Mouse (Mus musculus) layer of hippocampus, postnatal 25 days (tissue): ENCODE results near the gene Syngr3. TPM values are rescaled to one million over a fixed set of nuclear protein-coding genes. Genes with fewer than 3 reads are reported as not detected.

Experiments used
- DNase-seq, 2 experiments: peaks; one replicate each; pipeline ENCODE4 v3.0.0; 2022; ENCODE audit warnings: mixed read lengths in 2 of 2, low spot score in 1 of 2; ENCODE audit errors: extremely low spot score in 1 of 2
- total RNA-seq, 2 experiments: library from RNA; stranded (reverse); gene quantifications; 2 replicates each; pipeline ENCODE4 v1.2.3; 2021

Gene Syngr3
- total RNA-seq, 2 experiments from 2014 or later: 160 to 178 TPM

DNA sequence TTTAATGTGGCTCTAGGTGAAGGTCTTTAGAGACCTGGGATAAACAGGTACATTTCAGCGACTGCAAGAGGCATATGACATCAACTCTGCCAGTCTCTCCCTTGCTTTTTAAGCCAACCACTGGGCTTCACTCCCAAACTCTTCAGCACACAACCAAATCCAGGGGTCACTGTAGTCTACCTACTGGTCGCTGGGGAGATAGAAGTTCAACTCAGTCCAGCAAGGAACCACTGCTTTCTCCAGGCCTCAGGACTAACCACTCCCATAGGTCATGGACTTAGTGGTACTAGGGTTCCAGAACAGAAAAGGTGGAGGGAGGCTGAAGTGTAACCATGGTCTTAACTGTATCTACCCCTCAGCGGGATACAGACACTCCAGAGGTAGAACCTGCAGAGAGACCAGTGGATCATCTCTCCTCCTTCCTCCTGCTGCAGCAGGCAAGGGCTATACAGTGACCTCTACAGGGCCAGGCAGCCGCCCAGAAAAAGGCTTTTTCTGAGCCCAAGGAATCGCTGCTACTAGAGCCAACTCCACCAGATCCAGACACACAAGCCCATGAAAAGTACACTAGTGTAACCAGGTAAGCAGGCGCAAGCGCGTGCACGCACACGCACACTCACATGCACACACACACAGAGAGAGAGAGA, 40.9 kb downstream of the Syngr3 start:
- DNase-seq: no peak

DNA sequence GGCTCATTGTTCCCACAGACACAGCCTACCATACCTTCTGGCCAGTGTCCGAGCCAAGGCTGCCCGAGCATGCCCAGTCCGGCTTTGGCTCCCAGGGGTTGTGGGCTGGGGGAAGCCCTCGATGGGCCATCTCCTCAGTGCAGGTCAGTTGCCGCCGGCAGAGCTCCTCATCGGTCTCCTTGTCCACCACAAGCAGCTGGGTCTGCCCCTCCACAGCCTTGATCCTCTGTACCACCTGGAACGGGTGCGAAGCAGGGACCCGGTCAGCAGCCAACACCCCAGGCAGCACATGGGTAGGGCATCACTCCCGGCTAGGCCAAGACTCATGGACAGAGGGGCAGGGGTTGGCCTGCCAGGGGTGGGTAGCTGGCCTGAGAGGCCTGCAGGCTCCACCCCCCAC, 42.3 kb downstream of the Syngr3 start:
- no peak for DNase-seq

DNA sequence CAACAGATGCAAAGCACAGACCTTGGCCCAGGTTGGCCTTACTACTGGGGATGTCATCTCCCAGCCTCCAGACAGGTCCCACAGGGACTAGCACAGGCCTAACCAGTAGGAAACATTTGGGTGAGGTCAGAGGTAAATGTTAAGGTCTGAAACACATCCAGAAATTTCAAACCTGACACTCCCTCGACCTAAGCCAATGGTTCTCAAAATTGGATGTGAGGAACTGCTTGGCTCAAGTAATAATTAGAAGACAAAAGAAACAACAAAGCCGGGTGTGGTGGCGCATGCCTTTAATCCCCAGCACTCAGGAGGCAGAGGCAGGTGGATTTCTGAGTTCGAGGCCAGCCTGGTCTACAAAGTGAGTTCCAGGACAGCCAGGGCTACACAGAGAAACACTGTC, 43.4 kb downstream of the Syngr3 start:
- DNase-seq: no peak

DNA sequence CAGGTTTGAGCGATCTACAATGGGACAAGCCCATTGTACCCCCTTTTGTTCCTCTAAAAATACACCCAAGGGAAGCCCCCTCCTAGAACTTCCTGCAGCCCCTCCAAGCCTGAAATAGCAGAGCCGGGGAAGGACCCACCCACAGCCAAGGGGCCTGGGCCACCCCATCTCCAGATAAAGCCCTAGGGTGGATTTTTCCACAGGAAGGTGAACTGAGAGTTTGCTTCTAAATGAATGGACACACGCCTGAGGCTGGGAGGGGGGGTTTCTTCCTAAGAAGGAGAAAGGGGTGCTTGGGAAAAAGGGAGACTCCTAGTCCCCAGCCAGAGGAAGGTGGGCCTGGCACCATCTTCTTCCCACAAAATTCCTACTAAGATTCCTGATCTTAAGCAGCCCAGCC, 43.8 kb downstream of the Syngr3 start:
- no peak for DNase-seq

DNA sequence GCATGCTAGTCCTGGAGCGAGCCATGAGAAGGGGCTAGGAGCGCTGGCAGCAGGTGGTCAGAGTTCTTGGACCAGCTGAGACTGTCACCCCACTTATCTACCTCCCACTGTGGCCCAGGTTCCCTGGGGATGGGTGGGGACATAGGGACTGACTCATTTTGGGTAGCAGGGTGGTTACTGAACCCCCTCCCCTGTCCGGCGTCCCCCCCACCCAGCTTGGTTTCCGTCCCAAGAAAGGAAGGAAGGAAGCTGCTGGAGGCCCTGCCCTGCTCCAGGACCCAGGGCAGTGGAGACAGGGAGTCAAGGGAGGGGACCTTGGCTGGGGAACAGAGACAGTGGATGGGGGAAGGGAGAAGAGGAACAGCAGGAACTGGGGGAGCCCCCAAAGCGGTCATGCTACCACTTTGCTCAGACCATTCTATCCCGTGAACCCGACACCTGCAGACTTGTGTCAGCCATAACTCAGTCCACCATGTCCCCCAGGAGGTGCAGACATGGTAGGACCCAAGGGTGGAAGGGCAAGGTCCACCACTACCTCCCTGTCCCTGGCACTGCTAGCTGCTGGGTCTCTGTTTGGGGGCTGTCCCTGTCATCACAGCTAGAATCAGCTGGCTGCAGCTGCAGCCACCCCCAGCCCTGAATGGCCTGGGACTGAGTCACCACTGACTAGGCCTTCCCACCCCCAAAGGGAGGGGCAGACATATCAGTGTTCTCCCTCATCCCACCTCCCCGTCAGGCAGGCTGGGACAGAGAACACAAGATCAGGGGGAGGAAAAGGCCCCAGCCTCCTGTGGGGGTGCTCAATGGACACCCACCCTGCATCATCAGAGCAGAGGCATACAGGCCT, 44.7 kb downstream of the Syngr3 start:
- DNase-seq: no peak

DNA sequence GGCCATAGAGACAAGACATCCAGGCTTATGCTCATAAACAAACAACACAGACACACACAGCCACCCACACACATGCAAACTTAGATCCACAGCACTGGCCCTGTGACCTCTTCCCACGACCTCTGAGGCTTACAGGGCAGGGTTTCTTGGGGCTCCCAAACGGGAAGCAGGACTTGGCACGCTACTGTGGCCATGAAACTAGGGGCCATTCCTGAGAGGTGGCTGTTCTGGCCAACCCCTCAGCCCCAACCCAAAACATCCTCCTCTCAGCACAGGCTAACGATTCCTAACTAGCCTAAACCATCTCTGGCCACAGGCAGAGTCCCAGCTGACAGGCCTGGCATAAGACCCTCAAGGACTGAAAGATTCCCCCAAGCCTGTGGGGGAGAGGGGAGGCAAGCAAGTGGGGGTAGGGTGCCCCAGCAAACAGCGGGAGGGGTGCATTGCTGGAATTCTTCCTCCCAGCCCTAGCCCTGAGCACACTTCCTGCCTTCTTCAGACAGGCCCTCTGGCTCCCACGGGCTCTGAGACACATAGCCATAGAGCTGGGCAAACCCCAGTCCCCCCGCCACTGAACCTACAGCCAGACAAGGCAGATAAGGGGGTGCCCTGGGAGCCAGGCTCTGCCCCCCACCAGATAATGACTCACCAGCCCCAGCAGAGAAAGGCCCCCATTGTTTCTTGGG, 45.6 kb downstream of the Syngr3 start:
- DNase-seq: no peak

DNA sequence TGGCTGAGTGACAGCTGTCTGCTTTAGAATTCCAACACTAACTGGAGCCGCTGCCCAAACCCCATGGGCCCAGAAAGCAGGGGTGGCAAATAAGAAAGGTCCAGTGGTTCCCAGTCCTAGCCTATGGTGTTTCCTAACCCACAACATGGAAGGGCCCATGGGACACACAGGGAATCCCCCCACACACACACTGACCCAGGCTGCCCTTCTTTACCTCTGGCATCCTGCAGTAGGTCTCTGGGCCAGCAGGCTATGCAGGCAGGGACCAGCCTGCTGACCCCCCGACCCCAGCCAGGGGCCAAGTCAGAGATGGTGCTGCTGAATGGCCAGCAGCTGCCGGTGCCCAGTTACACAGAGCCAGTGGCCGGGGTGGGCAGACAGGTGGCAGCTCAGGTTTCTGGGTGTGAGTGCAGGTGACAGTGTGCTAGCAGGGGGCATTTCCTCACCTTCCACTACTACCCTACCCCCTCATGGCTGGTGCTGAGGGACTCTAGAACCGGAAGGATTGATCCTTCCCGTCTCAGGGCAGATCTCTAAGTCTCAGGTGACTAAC, 46.9 kb downstream of the Syngr3 start:
- DNase-seq: no peak

DNA sequence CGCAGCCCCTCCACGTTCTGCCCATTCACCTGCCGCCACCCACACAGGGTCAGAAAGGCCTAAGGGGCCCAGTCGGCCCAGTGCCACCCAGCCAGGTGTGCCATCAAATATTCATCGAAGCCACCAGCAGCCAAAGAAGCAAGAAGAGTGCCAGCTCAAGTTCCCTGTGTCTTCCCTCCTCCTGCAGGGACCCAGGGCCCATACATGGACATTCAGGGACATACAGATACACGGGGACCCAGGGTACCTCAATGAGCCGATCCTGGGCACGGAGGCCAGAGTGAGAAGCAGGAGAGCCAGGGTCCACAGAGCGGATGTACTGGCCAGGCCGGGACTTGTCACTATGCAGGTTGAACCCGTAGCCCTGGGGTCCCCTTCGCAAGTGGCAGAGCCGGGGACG, 47.8 kb downstream of the Syngr3 start:
- no peak for DNase-seq

DNA sequence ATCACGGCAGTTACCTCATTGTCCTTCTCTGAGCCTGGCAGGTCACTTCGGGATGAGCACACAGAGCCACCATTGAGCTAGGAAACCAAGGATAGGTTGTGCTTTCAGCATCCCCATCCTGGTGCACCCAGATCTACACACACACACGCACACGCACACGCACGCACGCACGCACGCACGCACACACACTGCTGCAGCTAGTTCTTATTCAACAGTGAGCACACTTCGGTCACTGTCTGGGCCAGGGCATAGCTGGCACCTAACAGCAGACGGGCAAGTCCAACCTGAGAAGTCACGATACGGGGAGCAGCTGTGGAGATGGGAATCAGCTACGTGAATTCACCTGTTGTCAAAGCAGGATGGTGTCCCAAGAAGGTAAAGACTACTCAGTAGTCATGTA, 49.2 kb downstream of the Syngr3 start:
- no peak for DNase-seq

DNA sequence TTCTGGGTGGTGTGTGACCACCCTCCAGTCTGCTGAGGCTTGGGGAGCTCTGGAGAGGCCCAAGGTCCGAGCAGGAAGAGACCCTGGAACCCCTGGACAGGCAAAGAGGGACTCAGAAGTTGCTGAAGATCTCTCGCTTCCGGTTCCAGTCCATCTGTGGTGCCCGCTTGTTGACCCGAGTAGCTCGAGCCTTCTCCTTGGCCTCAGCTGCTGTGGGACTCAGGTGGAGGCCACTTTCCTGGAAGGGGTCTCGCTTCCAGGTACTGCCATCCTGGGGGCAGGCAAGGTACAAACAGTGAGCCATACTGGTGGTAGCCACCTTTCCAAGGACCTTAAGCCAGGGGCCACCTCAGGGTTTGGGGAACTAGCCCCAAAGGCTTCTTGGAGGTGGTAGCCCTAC, 49.6 kb downstream of the Syngr3 start:
- no peak for DNase-seq

DNA sequence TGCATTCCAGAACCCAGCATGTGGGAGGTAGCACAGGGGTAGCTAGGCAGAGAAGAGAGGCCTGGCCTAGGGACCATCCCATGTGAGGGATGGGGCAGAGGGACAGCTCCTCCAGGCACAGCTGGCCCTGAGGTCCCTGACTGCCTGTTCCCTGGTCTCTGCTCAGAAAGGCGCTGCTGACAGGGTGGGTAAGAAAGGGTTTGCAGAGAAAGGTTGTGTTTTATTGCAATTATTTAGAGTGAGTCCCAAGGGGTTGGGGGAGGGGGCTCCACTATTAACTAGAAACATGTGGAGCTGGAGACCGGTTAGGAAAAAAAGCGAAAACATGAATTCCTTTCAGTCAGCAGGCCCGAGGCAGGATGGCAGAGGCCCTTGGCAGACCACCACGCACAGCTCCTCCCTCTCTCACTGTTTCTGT, 50.2 kb downstream of the Syngr3 start:
- DNase-seq: no peak

DNA sequence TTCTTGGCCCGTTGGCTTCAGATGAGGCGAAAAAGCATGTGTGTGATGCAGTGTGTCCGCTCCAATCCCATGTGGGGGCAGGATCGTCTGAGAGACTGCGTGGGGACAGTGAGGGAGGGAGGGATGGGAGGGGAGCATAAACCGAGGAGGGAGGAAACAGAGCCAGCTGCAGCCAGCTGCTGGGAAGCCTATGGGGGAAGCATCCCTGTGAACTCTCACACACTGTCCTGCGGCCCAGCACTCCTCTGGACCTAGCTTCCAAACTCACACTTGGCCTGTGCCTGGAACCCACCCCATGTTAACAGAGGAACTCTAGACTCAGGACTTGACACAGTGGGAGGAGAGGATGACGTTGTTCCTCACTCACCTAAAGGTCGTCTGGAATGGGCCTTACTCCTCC, 50.9 kb downstream of the Syngr3 start:
- DNase-seq: no peak

DNA sequence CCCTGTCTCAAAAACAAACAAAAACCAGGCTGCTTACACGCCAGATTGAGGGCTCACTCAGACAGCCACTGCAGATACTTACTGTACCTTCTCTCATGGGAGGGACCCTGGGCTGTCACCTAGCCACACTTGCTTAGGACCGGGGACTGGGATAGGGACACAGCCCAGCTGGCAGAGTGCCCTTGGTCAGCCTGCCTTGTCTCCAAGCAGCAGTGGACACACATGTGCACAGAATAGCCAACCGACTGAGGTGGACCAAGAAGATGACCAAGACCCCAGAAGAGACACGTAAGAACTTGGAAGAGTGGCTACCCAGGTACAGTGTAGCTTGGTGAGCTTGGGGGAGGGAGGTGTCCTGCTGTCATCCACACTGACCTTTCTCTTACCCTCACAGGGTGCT, 51.5 kb downstream of the Syngr3 start:
- DNase-seq: no peak

DNA sequence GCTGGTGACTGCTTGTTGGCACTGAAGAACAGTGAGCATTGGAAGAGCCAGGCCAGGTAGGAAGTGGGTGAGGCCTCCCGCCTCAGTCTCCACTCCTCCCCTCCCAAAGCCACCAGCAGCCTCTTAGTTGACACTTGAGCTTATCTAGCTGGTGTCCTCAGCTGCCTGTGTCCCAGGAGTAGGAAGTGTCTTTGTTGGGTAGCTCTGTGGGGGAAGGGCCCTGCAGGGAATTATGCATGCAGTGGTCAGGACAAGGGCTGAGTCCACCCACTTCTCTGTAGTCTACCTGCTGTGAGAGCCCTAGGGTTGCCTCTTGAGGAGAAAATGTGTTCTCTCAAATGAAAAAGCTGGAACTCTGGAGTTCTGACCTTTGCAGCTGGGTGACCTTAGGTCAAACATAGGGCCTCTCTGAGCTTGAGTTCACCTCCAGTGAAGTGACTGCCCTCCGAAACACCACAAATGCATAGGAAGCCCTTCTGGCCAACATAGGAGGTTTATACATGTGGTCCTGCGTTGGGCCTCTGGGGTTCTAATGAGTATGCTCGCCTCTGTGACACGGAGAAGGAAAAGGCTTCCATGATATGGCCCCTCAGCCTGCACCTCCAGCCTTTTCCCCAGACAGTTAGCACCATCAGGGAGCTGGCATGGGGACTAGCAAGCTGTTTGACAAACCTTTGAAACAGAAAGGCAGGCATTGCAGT, 52.8 kb downstream of the Syngr3 start:
- DNase-seq: no peak

DNA sequence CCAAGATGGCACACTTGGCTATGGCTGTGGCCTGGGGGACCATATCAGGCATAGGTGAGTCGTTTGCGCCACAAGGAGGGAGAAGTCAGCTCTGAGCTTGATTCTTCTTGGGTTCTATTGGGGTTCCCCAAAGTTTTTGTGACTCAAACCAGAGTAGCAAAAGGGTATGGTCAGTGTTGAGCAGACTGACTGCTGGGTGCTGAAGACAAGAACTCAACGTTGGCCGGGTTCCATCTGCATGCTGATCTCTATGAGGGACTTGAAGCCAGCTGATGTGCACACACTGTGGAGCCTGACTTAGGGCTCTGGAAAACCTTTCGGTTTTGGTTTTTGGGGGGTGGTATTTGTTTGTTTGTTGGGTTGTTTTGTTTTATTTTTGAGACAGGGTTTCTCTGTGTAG, 54.1 kb downstream of the Syngr3 start:
- no peak for DNase-seq

Other genes with a start within 250 kb of the Syngr3 start
- 1 to 10 TPM; 6.0 to 7.8 TPM for gene Dnase1l2, start 246.8 kb downstream of the Syngr3 start, total RNA-seq
- 10 to 100 TPM; 25.4 to 36.0 TPM for gene E4f1, start 219.6 kb downstream of the Syngr3 start, total RNA-seq
- 10 to 100 TPM; 61.5 to 74.6 TPM for gene Pgp, start 219.6 kb downstream of the Syngr3 start, total RNA-seq
- 1 to 10 TPM; 1.6 to 3.5 TPM for gene Bricd5, start 216.1 kb downstream of the Syngr3 start, total RNA-seq
- gene Mlst8, start 210.9 kb downstream of the Syngr3 start, total RNA-seq: 10 to 100 TPM; 38.1 to 40.1 TPM
- gene Caskin1, start 201.4 kb downstream of the Syngr3 start, total RNA-seq: 100 to 1,000 TPM; 143 to 165 TPM
- 10 to 100 TPM; 69.9 to 88.9 TPM for gene Traf7, start 162.0 kb downstream of the Syngr3 start, total RNA-seq
- gene Rab26, start 155.7 kb downstream of the Syngr3 start, total RNA-seq: 10 to 100 TPM; 65.1 to 72.1 TPM
- gene Pkd1, start 140.1 kb downstream of the Syngr3 start, total RNA-seq: 10 to 100 TPM; 68.9 to 89.9 TPM
- 100 to 1,000 TPM; 150 to 186 TPM for gene Tsc2, start 57.3 kb downstream of the Syngr3 start, total RNA-seq
- 1 to 10 TPM; 3.3 to 4.7 TPM for gene Nthl1, start 57.3 kb downstream of the Syngr3 start, total RNA-seq
- 10 to 100 TPM; 45.1 to 50.0 TPM for gene Slc9a3r2, start 39.6 kb downstream of the Syngr3 start, total RNA-seq
- 1 to 10 TPM; 2.1 to 2.9 TPM for gene Npw, start 31.5 kb downstream of the Syngr3 start, total RNA-seq
- gene Zfp598, start 20.3 kb downstream of the Syngr3 start, total RNA-seq: 10 to 100 TPM; 36.9 to 40.0 TPM
- gene Gfer, start 6.2 kb upstream of the Syngr3 start, total RNA-seq: 10 to 100 TPM; 18.6 to 19.2 TPM
- gene Noxo1, start 6.3 kb upstream of the Syngr3 start, total RNA-seq: 1 to 10 TPM; 2.7 to 3.0 TPM
- gene Tbl3, start 17.7 kb upstream of the Syngr3 start, total RNA-seq: 10 to 100 TPM; 27.7 to 29.8 TPM
- not detected for gene Rnf151, start 28.1 kb upstream of the Syngr3 start, total RNA-seq
- 100 to 1,000 TPM; 352 to 392 TPM for gene Rps2, start 28.2 kb upstream of the Syngr3 start, total RNA-seq
- 100 to 1,000 TPM; 201 to 234 TPM for gene Ndufb10, start 34.5 kb upstream of the Syngr3 start, total RNA-seq
- under 1 TPM in 1 of 2 experiments, not detected in 1; 0.20 TPM for gene Rpl3l, start 37.9 kb upstream of the Syngr3 start, total RNA-seq
- 10 to 100 TPM; 40.5 to 46.2 TPM for gene Msrb1, start 46.7 kb upstream of the Syngr3 start, total RNA-seq
- gene Hs3st6, start 63.0 kb upstream of the Syngr3 start, total RNA-seq: under 1 TPM; 0.26 to 0.37 TPM
- not detected for gene Meiob, start 114.3 kb upstream of the Syngr3 start, total RNA-seq
- 100 to 1,000 TPM; 127 to 136 TPM for gene Hagh, start 150.2 kb upstream of the Syngr3 start, total RNA-seq
- 10 to 100 TPM; 19.8 to 20.6 TPM for gene Fahd1, start 160.4 kb upstream of the Syngr3 start, total RNA-seq
- gene Igfals, start 176.0 kb upstream of the Syngr3 start, total RNA-seq: not detected
- 10 to 100 TPM; 33.5 to 38.1 TPM for gene Nubp2, start 196.4 kb upstream of the Syngr3 start, total RNA-seq
- 10 to 100 TPM; 41.5 to 48.9 TPM for gene Spsb3, start 196.7 kb upstream of the Syngr3 start, total RNA-seq
- 10 to 100 TPM; 54.0 to 69.1 TPM for gene Eme2, start 205.1 kb upstream of the Syngr3 start, total RNA-seq
- gene Mrps34, start 205.2 kb upstream of the Syngr3 start, total RNA-seq: 10 to 100 TPM; 74.3 to 78.9 TPM
- gene Nme3, start 206.5 kb upstream of the Syngr3 start, total RNA-seq: 10 to 100 TPM; 54.8 to 61.5 TPM
- gene Mapk8ip3, start 247.0 kb upstream of the Syngr3 start, total RNA-seq: 100 to 1,000 TPM; 367 to 401 TPM